Mouse (Mus musculus) embryonic facial prominence, embryonic 13.5 days (tissue): Measurements from ENCODE around the gene Dnah17. TPM values are rescaled to one million over a fixed set of nuclear protein-coding genes. Genes with fewer than 3 reads are reported as not detected.

Experiments used
- ATAC-seq: fragments of 200-750 bp; cut with Nextera tagmentation; 2 replicates; pipeline ENCODE4 v1.8.0; 2017; ENCODE audit warnings: low read depth; ENCODE audit not compliant: insufficient number of reproducible peaks, insufficient read depth, low FRiP score, low TSS enrichment
- H3K27ac ChIP-seq: fragments of 300-500 bp; sonication (generic); 2 replicates; pipeline ENCODE4 v1.5.1; 2015; ENCODE audit warnings: moderate library complexity, mild to moderate bottlenecking, inconsistent platforms
- H3K27me3 ChIP-seq: fragments of 300-500 bp; sonication (generic); 2 replicates; pipeline ENCODE4 v1.6.1; 2015; ENCODE audit warnings: mild to moderate bottlenecking, inconsistent platforms
- H3K36me3 ChIP-seq: fragments of 300-500 bp; sonication (generic); 2 replicates; pipeline ENCODE4 v1.6.1; 2015; ENCODE audit warnings: mild to moderate bottlenecking, inconsistent platforms
- H3K4me1 ChIP-seq: fragments of 300-500 bp; sonication (generic); 2 replicates; pipeline ENCODE4 v1.6.1; 2015; ENCODE audit warnings: inconsistent platforms
- H3K4me2 ChIP-seq: fragments of 300-500 bp; sonication (generic); 2 replicates; pipeline ENCODE4 v1.6.1; 2015; ENCODE audit warnings: moderate library complexity, mild to moderate bottlenecking, inconsistent platforms
- H3K4me3 ChIP-seq: fragments of 300-500 bp; sonication (generic); 2 replicates; pipeline ENCODE4 v1.5.1; 2015; ENCODE audit warnings: mild to moderate bottlenecking, inconsistent platforms
- H3K9ac ChIP-seq: fragments of 300-500 bp; sonication (generic); 2 replicates; pipeline ENCODE4 v1.6.1; 2015; ENCODE audit warnings: mild to moderate bottlenecking, inconsistent platforms
- H3K9me3 ChIP-seq: fragments of 300-500 bp; sonication (generic); 2 replicates; pipeline ENCODE4 v1.6.1; 2016; ENCODE audit warnings: inconsistent platforms
- WGBS: fragments of 180-500 bp; shearing (Covaris S2); methylation state at CpG from one replicate; pipeline ENCODE4 v1.1.7; 2015; ENCODE audit warnings: mixed read lengths; 5-methylcytosine and 5-hydroxymethylcytosine counted together
- polyA plus RNA-seq: library from polyadenylated mRNA; unstranded; fragments of >200 nt; fragmentation: Nextera tagmentation; extraction: Ambion mirVana; gene quantifications from 2 replicates; pipeline ENCODE4 v1.2.1, GENCODE M21; 2015

Dnah17 gene
- polyA plus RNA-seq, 1 experiment from 2014 or later, result 0.20 TPM

GRCm38 (mm10) chr11:118085176-118085575 is 45.3 kb downstream of the Dnah17 start:
- H3K4me2 ChIP-seq, result no peak overlapping the region
- peaks cover 2% of the 10 kb centered on the region; the same call in 1 of the 2 replicates for H3K9me3 ChIP-seq
- H3K36me3 ChIP-seq, result no peaks in the 10 kb centered on the region
- no peaks in the 10 kb centered on the region for H3K27me3 ChIP-seq
- ATAC-seq, result no peak
- H3K27ac ChIP-seq, result no peak overlapping the region
- WGBS, result 72% methylated on average over 4 of the region's 4 CpGs
- peaks cover 3% of the 10 kb centered on the region; the same call in 1 of the 2 replicates for H3K4me1 ChIP-seq
- H3K9ac ChIP-seq, result no peak overlapping the region
- H3K4me3 ChIP-seq, result no peak overlapping the region

GRCm38 (mm10) chr11:118084266-118084665 is 46.2 kb downstream of the Dnah17 start:
- Histone ChIP-seq H3K36me3 (no peaks in the 10 kb centered on the region), H3K4me1 (peaks cover 3% of the 10 kb centered on the region; the same call in 1 of the 2 replicates), H3K27ac (no peak overlapping the region), H3K9ac (no peak overlapping the region), H3K27me3 (no peaks in the 10 kb centered on the region), H3K4me2 (no peak overlapping the region), H3K9me3 (no peaks in the 10 kb centered on the region), H3K4me3 (no peak overlapping the region)
- ATAC-seq, result no peak
- 70% methylated on average over 3 of the region's 3 CpGs for WGBS

- ATAC-seq, result no peak
- no peak overlapping the region for H3K27ac ChIP-seq
- 0 out of 2 replicates have a peak overlapping the region, but pooled peaks have one; percentile 40 for H3K9ac ChIP-seq
- no peak overlapping the region for H3K4me3 ChIP-seq
- H3K36me3 ChIP-seq, result no peaks in the 10 kb centered on the region
- peaks cover 3% of the 10 kb centered on the region; the same call in 1 of the 2 replicates for H3K4me1 ChIP-seq
- WGBS, result 9% methylated on average over 6 of the region's 6 CpGs
- H3K9me3 ChIP-seq, result no peaks in the 10 kb centered on the region
- H3K4me2 ChIP-seq, result no peak overlapping the region
- no peaks in the 10 kb centered on the region for H3K27me3 ChIP-seq
Measured at GRCm38 (mm10) chr11:118083811-118084210, 46.6 kb downstream of the Dnah17 start.

- H3K4me3 ChIP-seq, result no peak overlapping the region
- H3K36me3 ChIP-seq, result no peaks in the 10 kb centered on the region
- no peaks in the 10 kb centered on the region for H3K9me3 ChIP-seq
- H3K4me2 ChIP-seq, result no peak overlapping the region
- no peak overlapping the region for H3K27ac ChIP-seq
- no peaks in the 10 kb centered on the region for H3K27me3 ChIP-seq
- no peak overlapping the region for H3K9ac ChIP-seq
- peaks cover 3% of the 10 kb centered on the region; the same call in 1 of the 2 replicates for H3K4me1 ChIP-seq
- ATAC-seq, result no peak
- 88% methylated on average over 14 of the region's 14 CpGs for WGBS
Measured at GRCm38 (mm10) chr11:118082294-118082693, 48.1 kb downstream of the Dnah17 start.

GRCm38 (mm10) chr11:118079750-118080149 is 50.7 kb downstream of the Dnah17 start:
- H3K9ac ChIP-seq, result no peak overlapping the region
- ATAC-seq, result no peak
- no peak overlapping the region for H3K27ac ChIP-seq
- H3K4me2 ChIP-seq, result no peak overlapping the region
- H3K9me3 ChIP-seq, result no peaks in the 10 kb centered on the region
- H3K36me3 ChIP-seq, result no peaks in the 10 kb centered on the region
- H3K27me3 ChIP-seq, result no peaks in the 10 kb centered on the region
- peaks cover 15% of the 10 kb centered on the region for H3K4me1 ChIP-seq
- 84% methylated on average over 14 of the region's 14 CpGs for WGBS
- no peak overlapping the region for H3K4me3 ChIP-seq

GRCm38 (mm10) chr11:118076929-118077328 is 53.5 kb downstream of the Dnah17 start:
- Histone ChIP-seq H3K27me3 (no peaks in the 10 kb centered on the region), H3K9ac (no peak overlapping the region), H3K36me3 (no peaks in the 10 kb centered on the region), H3K27ac (no peak overlapping the region), H3K4me1 (peaks cover 20% of the 10 kb centered on the region), H3K4me3 (no peak overlapping the region), H3K9me3 (no peaks in the 10 kb centered on the region), H3K4me2 (no peak overlapping the region)
- WGBS, result 76% methylated on average over 6 of the region's 6 CpGs
- ATAC-seq, result no peak

- Histone ChIP-seq H3K4me2 (no peak overlapping the region), H3K4me1 (peaks cover 33% of the 10 kb centered on the region), H3K36me3 (no peaks in the 10 kb centered on the region), H3K27me3 (no peaks in the 10 kb centered on the region), H3K27ac (no peak overlapping the region), H3K9me3 (no peaks in the 10 kb centered on the region), H3K9ac (no peak overlapping the region), H3K4me3 (no peak overlapping the region)
- WGBS, result 67% methylated on average over 17 of the region's 17 CpGs
- no peak for ATAC-seq
Measured at GRCm38 (mm10) chr11:118075035-118075522, 55.4 kb downstream of the Dnah17 start.

- no peaks in the 10 kb centered on the region for H3K27me3 ChIP-seq
- no peaks in the 10 kb centered on the region for H3K36me3 ChIP-seq
- H3K4me1 ChIP-seq, result peaks cover 33% of the 10 kb centered on the region
- H3K4me2 ChIP-seq, result no peak overlapping the region
- WGBS, result 38% methylated on average over 11 of the region's 11 CpGs
- no peak overlapping the region; the same call in 1 of the 2 replicates for H3K27ac ChIP-seq
- no peak overlapping the region for H3K4me3 ChIP-seq
- H3K9me3 ChIP-seq, result no peaks in the 10 kb centered on the region
- peak overlapping the region; percentile 22; the same call in 1 of the 2 replicates for H3K9ac ChIP-seq
- no peak for ATAC-seq
Measured at GRCm38 (mm10) chr11:118071227-118071912, 59.1 kb downstream of the Dnah17 start.

- H3K27ac ChIP-seq, result no peak overlapping the region
- no peaks in the 10 kb centered on the region for H3K36me3 ChIP-seq
- H3K9ac ChIP-seq, result no peak overlapping the region
- H3K9me3 ChIP-seq, result no peaks in the 10 kb centered on the region
- no peak for ATAC-seq
- H3K4me3 ChIP-seq, result no peak overlapping the region
- H3K4me1 ChIP-seq, result peaks cover 19% of the 10 kb centered on the region
- WGBS, result 80% methylated on average over 16 of the region's 16 CpGs
- H3K27me3 ChIP-seq, result no peaks in the 10 kb centered on the region
- no peak overlapping the region for H3K4me2 ChIP-seq
Measured at GRCm38 (mm10) chr11:118068812-118069332, 61.6 kb downstream of the Dnah17 start.

- Histone ChIP-seq H3K36me3 (no peaks in the 10 kb centered on the region), H3K27me3 (no peaks in the 10 kb centered on the region), H3K27ac (no peak overlapping the region), H3K9ac (no peak overlapping the region), H3K9me3 (no peaks in the 10 kb centered on the region), H3K4me2 (no peak overlapping the region), H3K4me3 (no peak overlapping the region), H3K4me1 (peaks cover 19% of the 10 kb centered on the region)
- WGBS, result 75% methylated on average over 8 of the region's 8 CpGs
- no peak for ATAC-seq
Measured at GRCm38 (mm10) chr11:118067588-118067987, 62.8 kb downstream of the Dnah17 start.

- no peaks in the 10 kb centered on the region for H3K36me3 ChIP-seq
- WGBS, result 83% methylated on average over 14 of the region's 14 CpGs
- no peaks in the 10 kb centered on the region for H3K9me3 ChIP-seq
- no peak overlapping the region for H3K27ac ChIP-seq
- H3K9ac ChIP-seq, result no peak overlapping the region
- H3K4me1 ChIP-seq, result 0 out of 2 replicates have a peak, but pooled peaks cover 6% of the 10 kb centered on the region
- no peaks in the 10 kb centered on the region for H3K27me3 ChIP-seq
- H3K4me2 ChIP-seq, result no peak overlapping the region
- no peak for ATAC-seq
- H3K4me3 ChIP-seq, result no peak overlapping the region
Measured at GRCm38 (mm10) chr11:118060038-118060437, 70.4 kb downstream of the Dnah17 start.

- Histone ChIP-seq H3K36me3 (no peaks in the 10 kb centered on the region), H3K9me3 (no peaks in the 10 kb centered on the region), H3K4me2 (no peak overlapping the region), H3K27me3 (no peaks in the 10 kb centered on the region), H3K4me3 (no peak overlapping the region), H3K9ac (no peak overlapping the region), H3K27ac (no peak overlapping the region), H3K4me1 (0 out of 2 replicates have a peak, but pooled peaks cover 6% of the 10 kb centered on the region)
- WGBS, result 55% methylated on average over 10 of the region's 10 CpGs
- no peak for ATAC-seq
Measured at GRCm38 (mm10) chr11:118058872-118059271, 71.6 kb downstream of the Dnah17 start.
